Mouse (Mus musculus) common myeloid progenitor, adult 5-6 weeks (primary cell): ENCODE results near the gene Gimap9. TPM values are rescaled to one million over a fixed set of nuclear protein-coding genes. Genes with fewer than 3 reads are reported as not detected.
"Not testable (repeated sequence)": the region's sequence is repeated elsewhere in the genome, so short reads cannot be mapped to it uniquely, and the experiment has no call there.

Source experiments
- ATAC-seq: replicated peaks from 2 replicates; pipeline ENCODE4 v1.8.0; 2016; ENCODE audit warnings: low read depth, mild to moderate bottlenecking, moderate TSS enrichment, inconsistent platforms; ENCODE audit not compliant: poor library complexity, severe bottlenecking
- total RNA-seq: library from RNA; stranded (forward); fragments of 200-1000, 187-1606 nt; gene quantifications from 2 replicates; pipeline ENCODE4 v1.2.3, GENCODE M21; 2017

The Gimap9 gene
- total RNA-seq, 1 experiment from 2014 or later: 59.3 TPM

DNA sequence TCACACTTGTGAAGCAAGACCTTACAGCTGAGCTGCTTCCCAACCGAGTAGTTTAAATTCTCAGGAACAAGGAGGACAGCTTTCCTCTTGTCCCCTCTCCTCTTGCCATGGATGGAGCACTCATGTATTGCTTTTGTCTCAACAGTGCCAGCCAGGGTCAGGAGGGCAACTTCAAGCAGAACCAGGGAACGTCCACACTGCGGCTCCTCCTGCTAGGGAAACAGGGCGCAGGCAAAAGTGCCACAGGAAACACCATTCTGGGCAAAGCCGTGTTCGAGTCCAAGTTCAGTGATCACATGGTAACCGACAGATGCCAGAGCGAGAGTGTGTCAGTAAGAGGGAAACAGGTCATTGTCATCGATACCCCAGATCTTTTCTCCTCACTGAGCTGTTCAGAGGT lies 25.9 kb upstream of the Gimap9 start:
- ATAC-seq: no peak

GRCm38 (mm10) chr6:48658721-48659120 lies 17.2 kb upstream of the Gimap9 start:
- no peak for ATAC-seq

DNA sequence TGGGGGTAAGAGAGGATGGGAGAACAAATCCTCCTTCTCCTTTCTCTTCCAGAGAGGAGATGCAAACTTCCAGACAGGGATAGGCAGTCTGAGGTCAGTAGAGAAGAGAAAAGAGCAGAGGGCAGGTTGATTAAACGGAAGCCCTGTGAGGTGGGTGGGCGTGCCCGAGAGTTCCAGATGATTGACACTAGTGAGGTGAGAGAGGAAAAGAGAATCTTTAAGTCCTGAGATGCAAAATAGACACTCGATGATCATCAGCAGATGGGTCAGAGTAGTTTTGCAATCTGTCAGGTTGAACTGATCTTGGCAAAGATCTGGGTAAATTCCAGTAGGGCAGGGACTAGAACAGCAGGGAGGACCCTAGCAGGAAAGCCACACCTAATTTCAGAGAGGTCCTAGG lies 11.2 kb upstream of the Gimap9 start:
- no peak for ATAC-seq

DNA sequence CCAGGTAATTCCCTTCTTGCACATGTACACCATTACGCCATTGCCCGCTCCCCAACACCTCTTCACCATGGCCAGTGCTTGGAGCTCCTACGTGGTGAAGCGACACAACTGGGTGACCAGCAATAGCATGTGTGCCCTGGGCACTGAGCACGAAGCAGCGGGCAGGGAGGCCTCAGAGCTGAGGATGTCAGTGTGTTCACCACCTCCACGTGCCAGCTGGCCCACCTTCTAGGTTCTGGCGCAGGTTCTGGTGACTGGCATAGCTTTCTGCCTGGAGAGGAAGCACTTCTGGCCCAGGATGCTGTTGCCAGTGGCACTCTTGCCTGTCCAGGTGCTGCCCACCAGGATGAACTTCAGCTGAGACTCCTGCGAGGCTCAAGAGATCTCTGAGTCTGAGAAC lies 10.5 kb upstream of the Gimap9 start:
- ATAC-seq: no peak

- ATAC-seq: 0 out of 2 replicates have a peak, but pooled peaks have one; percentile 45
Observed at GRCm38 (mm10) chr6:48666159-48666586, 9.8 kb upstream of the Gimap9 start.

GRCm38 (mm10) chr6:48668022-48668421 lies 7.9 kb upstream of the Gimap9 start:
- ATAC-seq: no peak

DNA sequence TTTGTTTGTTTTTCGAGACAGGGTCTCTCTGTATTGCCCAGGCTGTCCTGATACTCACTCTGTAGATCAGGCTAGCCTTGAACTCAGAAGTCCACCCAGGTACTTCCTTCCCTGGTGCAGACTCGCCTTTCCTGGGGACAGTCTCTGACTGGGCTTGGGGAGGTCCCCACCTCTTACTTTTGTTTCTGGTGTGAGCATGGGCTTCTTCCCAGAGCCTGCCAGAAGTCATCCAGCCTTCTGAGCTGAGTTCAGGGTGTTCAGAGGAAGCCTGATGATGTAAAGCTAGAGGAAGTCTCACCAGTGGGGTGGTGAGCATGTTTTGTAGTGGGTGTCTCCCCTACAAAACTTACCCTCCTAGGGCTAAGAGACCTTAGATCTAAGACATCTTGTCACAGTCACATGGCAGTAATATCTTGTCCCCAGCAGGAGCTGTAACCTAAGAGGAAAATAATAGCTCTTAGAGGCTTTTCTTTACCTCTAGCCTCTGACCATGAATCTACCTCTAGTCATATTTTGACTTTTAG lies 6.4 kb upstream of the Gimap9 start:
- no peak for ATAC-seq

GRCm38 (mm10) chr6:48674291-48675058 lies 1.5 kb upstream of the Gimap9 start:
- ATAC-seq: no peak

GRCm38 (mm10) chr6:48675400-48675930 lies 464 bp upstream of the Gimap9 start:
- no peak for ATAC-seq

DNA sequence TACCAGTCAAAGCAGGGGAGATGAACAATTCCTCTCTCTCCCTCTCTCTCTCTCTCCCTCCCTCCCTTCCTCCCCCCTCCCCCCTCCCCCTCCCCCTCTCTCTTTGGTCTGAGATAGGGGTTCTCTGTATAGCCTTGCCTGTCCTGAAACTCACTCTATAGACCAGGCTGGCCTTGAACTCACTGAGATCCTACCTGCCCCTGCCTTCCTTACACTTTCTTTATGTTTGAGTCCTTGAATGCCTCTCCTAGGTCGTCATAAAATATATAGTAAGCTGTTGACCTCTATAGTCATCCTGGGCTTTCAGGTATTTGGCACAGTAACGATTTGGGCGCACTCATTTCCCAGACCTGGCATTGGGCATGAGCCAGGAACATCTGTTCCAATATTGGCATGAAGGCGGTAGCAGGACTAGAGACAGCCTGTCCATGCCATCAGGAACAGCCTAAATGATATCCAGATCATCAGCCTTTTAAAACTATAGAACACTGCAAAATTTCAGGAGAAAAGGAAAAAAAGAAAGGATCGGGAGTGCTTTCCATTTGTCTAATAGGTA lies 1.0 kb downstream of the Gimap9 start:
- ATAC-seq: no peak

DNA sequence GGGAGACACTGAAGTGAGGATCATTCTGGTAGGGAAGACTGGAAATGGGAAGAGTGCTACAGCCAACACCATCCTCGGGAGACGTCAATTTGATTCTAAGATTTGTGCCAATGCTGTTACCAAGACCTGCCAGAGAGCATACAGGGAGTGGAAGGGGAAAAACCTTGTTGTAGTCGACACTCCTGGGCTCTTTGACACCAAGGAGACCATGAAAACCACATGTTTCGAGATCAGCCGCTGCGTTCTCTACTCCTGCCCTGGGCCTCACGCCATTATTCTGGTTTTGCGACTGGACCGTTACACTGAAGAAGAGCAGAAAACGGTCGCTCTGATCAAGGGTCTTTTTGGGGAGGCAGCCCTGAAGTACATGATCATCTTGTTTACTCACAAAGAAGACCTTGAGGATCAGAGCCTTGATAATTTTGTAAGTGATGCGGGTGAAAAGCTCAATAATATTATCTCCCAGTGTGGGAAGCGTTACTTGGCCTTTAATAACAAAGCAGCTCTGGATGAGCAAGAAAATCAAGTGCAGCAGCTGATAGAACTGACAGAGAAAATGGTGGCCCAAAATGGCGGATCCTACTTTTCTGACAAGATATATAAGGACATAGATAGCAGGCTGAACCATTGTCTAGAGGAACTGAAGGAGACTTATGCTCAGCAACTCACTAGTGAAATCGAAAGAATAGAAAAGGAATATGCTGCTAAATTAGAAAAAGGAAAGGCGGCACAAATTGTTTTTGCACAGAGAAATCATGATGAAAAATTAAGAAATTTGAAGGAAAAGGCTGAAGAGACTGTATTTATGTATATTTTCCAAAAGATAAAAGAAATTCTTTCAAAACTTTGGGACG lies 1.8 kb downstream of the Gimap9 start:
- ATAC-seq: no peak

DNA sequence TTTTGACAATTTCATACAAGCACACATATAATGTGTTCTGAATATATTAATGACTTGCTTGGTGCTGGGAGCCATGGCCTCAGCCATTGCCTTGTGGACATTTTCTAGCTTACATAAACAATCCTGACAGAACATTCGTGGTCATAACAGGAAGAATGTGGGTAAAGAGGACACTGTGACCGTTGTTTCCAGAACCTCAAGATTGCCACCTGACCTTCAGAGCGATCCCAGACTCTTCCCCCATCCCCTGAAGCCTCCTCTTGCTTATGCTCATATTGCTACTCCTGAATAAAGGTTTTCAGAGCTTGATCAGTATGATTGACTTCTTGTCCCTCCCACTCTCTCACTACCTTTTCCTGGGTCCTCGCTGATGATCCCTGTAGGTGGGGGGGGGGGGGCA lies 2.5 kb downstream of the Gimap9 start:
- ATAC-seq: no peak

GRCm38 (mm10) chr6:48679701-48680100 lies 3.8 kb downstream of the Gimap9 start:
- no peak for ATAC-seq

- no peak for ATAC-seq
Observed at GRCm38 (mm10) chr6:48680421-48680820, 4.5 kb downstream of the Gimap9 start.

- no peak for ATAC-seq
Observed at GRCm38 (mm10) chr6:48681472-48682090, 5.7 kb downstream of the Gimap9 start.

DNA sequence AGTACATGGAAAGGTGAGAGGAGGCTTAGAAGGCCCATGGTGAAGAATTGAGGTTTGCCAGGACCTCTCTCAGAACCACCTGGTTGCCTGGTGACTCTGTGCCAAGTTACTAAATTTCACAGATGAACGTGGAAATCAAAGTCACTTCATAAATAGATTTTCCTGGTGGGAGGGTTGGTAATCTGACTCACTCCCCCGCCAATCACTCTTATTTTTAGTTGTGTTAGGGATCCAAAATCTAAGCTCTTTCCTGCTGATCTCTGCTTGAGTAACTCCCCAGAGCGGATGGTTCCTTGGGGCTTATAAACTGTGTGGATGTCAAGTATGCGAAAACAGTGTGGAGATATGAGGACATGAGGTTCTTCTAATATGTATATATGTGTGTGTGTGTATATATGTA lies 6.3 kb downstream of the Gimap9 start:
- ATAC-seq: no peak

GRCm38 (mm10) chr6:48683263-48683821 lies 7.4 kb downstream of the Gimap9 start:
- not testable (repeated sequence) for ATAC-seq

- no peak for ATAC-seq
Observed at GRCm38 (mm10) chr6:48684319-48684718, 8.4 kb downstream of the Gimap9 start, which contains the start of gene Gimap4. Gene Gimap4, plus strand, starts transcription at chr6:48684549.

- no peak for ATAC-seq
Observed at GRCm38 (mm10) chr6:48684806-48685205, 8.9 kb downstream of the Gimap9 start.

DNA sequence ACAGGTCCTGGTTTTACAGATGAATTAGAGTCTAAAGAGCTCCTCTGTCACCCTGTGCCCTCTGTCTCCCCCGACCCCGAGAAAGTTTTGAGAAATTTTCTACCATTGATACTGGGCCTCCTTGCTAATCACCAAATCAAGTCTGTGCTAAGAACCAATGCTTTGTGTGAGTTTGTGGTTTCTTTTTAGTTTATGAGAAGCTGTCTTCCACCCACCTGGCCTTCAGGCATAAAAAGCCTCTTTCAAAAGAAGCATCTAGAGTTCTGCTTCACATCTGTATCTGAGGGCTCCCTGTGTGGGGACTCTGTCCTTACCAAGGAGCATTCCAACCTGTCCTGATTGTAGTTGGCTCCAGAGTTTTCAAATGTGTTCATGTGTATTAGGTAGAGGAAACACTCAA lies 9.3 kb downstream of the Gimap9 start:
- ATAC-seq: no peak
